Mouse (Mus musculus) neutrophil, adult 5-6 weeks (primary cell): ENCODE results near the gene Tnfrsf14. TPM values are rescaled to one million over a fixed set of nuclear protein-coding genes. Genes with fewer than 3 reads are reported as not detected.

Source experiments
- ATAC-seq: fragments of 151-379, 151-347 bp; 2 replicates; pipeline ENCODE4 v1.8.0; 2017; ENCODE audit warnings: mild to moderate bottlenecking, moderate TSS enrichment; ENCODE audit not compliant: insufficient number of reproducible peaks, poor library complexity, low FRiP score, severe bottlenecking; ENCODE audit errors: extremely low read depth
- total RNA-seq: library from RNA; stranded (forward); fragments of 200-1000 nt; gene quantifications from 2 replicates; pipeline ENCODE4 v1.2.3, GENCODE M21; 2017

Tnfrsf14 gene
- total RNA-seq, 1 experiment from 2014 or later: 32.6 TPM

GRCm38 (mm10) chr4:154926969-154927898, 1.1 kb downstream of the Tnfrsf14 start:
- ATAC-seq: no peak

- ATAC-seq: peak; percentile 18; the same call in 1 of the 2 replicates
These were observed 3.0 kb downstream of the Tnfrsf14 start for GRCm38 (mm10) chr4:154925413-154925812.

GRCm38 (mm10) chr4:154922931-154923330, 5.4 kb downstream of the Tnfrsf14 start:
- no peak for ATAC-seq

GRCm38 (mm10) chr4:154922291-154922690, 6.1 kb downstream of the Tnfrsf14 start:
- no peak for ATAC-seq

- ATAC-seq: no peak
These were observed 11.7 kb downstream of the Tnfrsf14 start for GRCm38 (mm10) chr4:154916662-154917061.

- ATAC-seq: no peak
These were observed 13.1 kb downstream of the Tnfrsf14 start for GRCm38 (mm10) chr4:154915286-154915685.

- ATAC-seq: no peak
These were observed 13.7 kb downstream of the Tnfrsf14 start for GRCm38 (mm10) chr4:154914707-154915106.

GRCm38 (mm10) chr4:154914252-154914651, 14.1 kb downstream of the Tnfrsf14 start:
- ATAC-seq: no peak

- ATAC-seq: no peak
These were observed 14.5 kb downstream of the Tnfrsf14 start for GRCm38 (mm10) chr4:154913845-154914244.

- ATAC-seq: no peak
These were observed 16.7 kb downstream of the Tnfrsf14 start for GRCm38 (mm10) chr4:154911644-154912043.

GRCm38 (mm10) chr4:154910606-154911522, 17.5 kb downstream of the Tnfrsf14 start:
- ATAC-seq: peak; percentile 92

GRCm38 (mm10) chr4:154908490-154908889, 19.9 kb downstream of the Tnfrsf14 start:
- no peak for ATAC-seq

GRCm38 (mm10) chr4:154907833-154908232, 20.5 kb downstream of the Tnfrsf14 start:
- ATAC-seq: peak; percentile 46; the same call in 1 of the 2 replicates

GRCm38 (mm10) chr4:154904185-154905071, 23.9 kb downstream of the Tnfrsf14 start:
- peak; percentile 95 for ATAC-seq

GRCm38 (mm10) chr4:154902371-154902770, 26.0 kb downstream of the Tnfrsf14 start:
- no peak for ATAC-seq

- peak; percentile 80 for ATAC-seq
These were observed 29.6 kb downstream of the Tnfrsf14 start, which contains the start of gene Fam213b for GRCm38 (mm10) chr4:154898506-154899446. Gene Fam213b, minus strand, starts transcription at chr4:154899135.

- no peak for ATAC-seq
These were observed 30.5 kb downstream of the Tnfrsf14 start for GRCm38 (mm10) chr4:154897676-154898465.
